Mouse (Mus musculus): ENCODE measurements around the gene Hint3.

GRCm38 (mm10) chr10:30609614-30610013 lies 19.8 kb downstream of the Hint3 start:
- no peak for TF ChIP-seq POLR2A (IDR thresholded peaks at IDR 0.05; ENCODE audit: borderline replicate concordance, control insufficient read depth, low read depth, low read length)
- no peak for TF ChIP-seq CTCF (IDR thresholded peaks at IDR 0.05; ENCODE audit: control insufficient read depth, insufficient read depth, low read length)
